8 mouse cellular contexts compared by ENCODE assay signal in the genomic region with DNA sequence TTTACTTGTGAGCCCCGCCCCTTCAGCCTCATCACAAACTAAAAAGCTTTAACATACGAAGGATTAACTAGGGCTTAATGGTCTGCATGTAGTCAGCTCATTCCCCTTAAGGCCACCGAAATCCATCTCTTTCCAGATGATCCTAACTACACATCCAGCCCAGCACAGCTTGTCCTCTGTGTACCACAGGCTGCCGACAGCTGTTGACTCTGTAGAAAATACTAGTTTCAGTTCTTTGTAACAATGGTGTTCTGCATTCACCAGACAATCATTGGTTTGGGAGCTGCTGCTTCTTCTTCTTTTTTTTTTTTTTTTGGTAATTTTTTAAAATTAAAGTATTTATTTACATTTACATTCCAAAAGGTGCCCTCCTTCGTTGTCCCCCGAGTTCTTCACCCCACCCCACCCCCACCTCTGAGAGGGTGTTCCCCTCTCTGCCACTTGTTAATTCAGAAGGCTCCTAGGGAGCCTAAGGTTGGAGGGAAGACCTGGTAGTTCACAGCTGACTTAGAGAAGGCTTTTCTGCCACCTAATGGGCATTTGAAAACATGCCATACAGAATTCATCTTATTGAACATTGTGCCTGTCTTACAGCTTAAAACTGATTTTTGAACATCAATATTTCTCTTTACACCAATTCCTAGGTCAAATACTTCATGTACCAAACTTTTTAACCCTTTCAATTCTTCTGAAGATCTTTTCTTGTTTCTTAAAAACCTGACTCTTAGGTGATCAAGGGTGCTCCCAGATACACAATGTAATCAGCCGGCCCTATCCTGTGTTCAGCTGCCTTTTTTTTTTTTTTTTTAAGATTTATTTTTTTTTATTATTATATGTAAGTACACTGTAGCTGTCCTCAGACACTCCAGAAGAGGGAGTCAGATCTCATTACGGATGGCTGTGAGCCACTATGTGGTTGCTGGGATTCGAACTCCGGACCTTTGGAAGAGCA. TPM values are rescaled to one million over a fixed set of nuclear protein-coding genes. Genes with fewer than 3 reads are reported as not detected.
A peak's percentile ranks its signal among the peaks of the same experiment; 100 is the strongest.
DNase-seq lines count a peak whose midpoint lies in the region; ATAC-seq lines count a peak whose summit lies in the region.

No protein-coding gene starts in this region.

- peak; percentile 18 to 19 for DNase-seq in heart, postnatal 10 days
- no peak for DNase-seq in heart, postnatal 4 days
- DNase-seq in CD4-positive, CD25-positive, alpha-beta regulatory T cell, adult 2 months (ENCODE audit: low read depth, low spot score) = peak; percentile 70
- DNase-seq in ZHBTc4 (ENCODE audit: low read depth, low spot score) = peak; percentile 52
- DNase-seq in left cerebral cortex, postnatal 10 days (ENCODE audit: extremely low spot score in 1 of 2, low spot score in 2 of 2) = no peak
- DNase-seq in ovary, adult 18-20 months (ENCODE audit: low spot score) = no peak
- no peak for DNase-seq in left cerebral cortex, postnatal 36 days (ENCODE audit: low spot score in 2 of 2)

- H3K4me2 ChIP-seq in lung, embryonic 16.5 days (ENCODE audit: low read depth, low read length) = no peak overlapping the region

- no peaks in the 10 kb centered on the region for H3K36me3 ChIP-seq in lung, embryonic 16.5 days (ENCODE audit: control insufficient read depth, insufficient read depth, low read length)

- ATAC-seq in lung, embryonic 16.5 days (ENCODE audit: low read depth) = 0 out of 2 replicates have a peak, but pooled peaks have one; percentile 34

- WGBS in lung, embryonic 16.5 days = 50% methylated on average over 10 of the region's 10 CpGs

- H3K27ac ChIP-seq in lung, embryonic 16.5 days (ENCODE audit: low read length) = no peak overlapping the region

- H3K9ac ChIP-seq in lung, embryonic 16.5 days (ENCODE audit: low read length) = no peak overlapping the region

- H3K4me1 ChIP-seq in lung, embryonic 16.5 days (replicated peaks; ENCODE audit: control insufficient read depth, insufficient read depth, low read length) = no peaks in the 10 kb centered on the region

- H3K9me3 ChIP-seq in lung, embryonic 16.5 days (ENCODE audit: control insufficient read depth, low read length) = no peaks in the 10 kb centered on the region

- intact Hi-C loops in heart, postnatal 10 days (cut with DNase I) = loop anchor here (5.0 kb wide), 1 partner anchor 716 kb away; no protein-coding TSS in a partner anchor
- intact Hi-C loops in left cerebral cortex, postnatal 10 days (cut with DNase I) = no loop called here
- intact Hi-C loops in left cerebral cortex, postnatal 36 days (cut with DNase I) = no loop called here

- H3K4me3 ChIP-seq in lung, embryonic 16.5 days (ENCODE audit: low read length) = no peak overlapping the region

- H3K27me3 ChIP-seq in lung, embryonic 16.5 days (ENCODE audit: control insufficient read depth, insufficient read depth, low read depth, low read length) = no peaks in the 10 kb centered on the region

RNA-seq across cellular contexts. Expression of a gene that starts 23.2 kb away (rescaled TPM):
- 10 to 100 TPM; 37.3 TPM for total RNA-seq in heart, postnatal 10 days (2021)
- 10 to 100 TPM; 40.2 to 41.6 TPM for total RNA-seq in heart, postnatal 4 days (2021)
- polyA plus RNA-seq in lung, embryonic 16.5 days (2015; fragmentation: Nextera tagmentation; extraction: Ambion mirVana) = 34.3 and 40.2 TPM in 2 replicates
- 10 to 100 TPM; 56.4 to 61.4 TPM for total RNA-seq in left cerebral cortex, postnatal 10 days (2021)
- 10 to 100 TPM; 49.6 to 54.4 TPM for total RNA-seq in left cerebral cortex, postnatal 36 days (2021)

RNA-seq across cellular contexts. Expression of a gene that starts 23.9 kb away (rescaled TPM):
- total RNA-seq in heart, postnatal 10 days (2021) = 10 to 100 TPM; 45.3 to 50.0 TPM
- 10 to 100 TPM; 43.8 to 51.6 TPM for total RNA-seq in heart, postnatal 4 days (2021)
- polyA plus RNA-seq in lung, embryonic 16.5 days (2015; fragmentation: Nextera tagmentation; extraction: Ambion mirVana) = 44.2 and 44.9 TPM in 2 replicates
- total RNA-seq in left cerebral cortex, postnatal 10 days (2021) = 10 to 100 TPM; 62.3 to 64.8 TPM
- 10 to 100 TPM; 45.6 to 54.2 TPM for total RNA-seq in left cerebral cortex, postnatal 36 days (2021)

RNA-seq across cellular contexts. Expression of a gene that starts 51.8 kb away (rescaled TPM):
- total RNA-seq in heart, postnatal 10 days (2021) = 10 to 100 TPM; 10.0 to 14.1 TPM
- 10 to 100 TPM; 10.6 to 11.7 TPM for total RNA-seq in heart, postnatal 4 days (2021)
- 7.8 and 8.9 TPM in 2 replicates for polyA plus RNA-seq in lung, embryonic 16.5 days (2015; fragmentation: Nextera tagmentation; extraction: Ambion mirVana)
- 1 to 10 TPM; 3.8 to 3.9 TPM for total RNA-seq in left cerebral cortex, postnatal 10 days (2021)
- 1 to 10 TPM; 5.6 to 6.8 TPM for total RNA-seq in left cerebral cortex, postnatal 36 days (2021)

Comparison
In these comparisons a context has a peak if more than half of its experiments do, and no peak if none do; other contexts are left out.
1. DNase-seq: peak in heart, postnatal 10 days (2 of 2), CD4-positive, CD25-positive, alpha-beta regulatory T cell, adult 2 months (single experiment) and ZHBTc4 (single experiment); none in heart, postnatal 4 days (single experiment), left cerebral cortex, postnatal 10 days (0 of 2), ovary, adult 18-20 months (single experiment) and left cerebral cortex, postnatal 36 days (0 of 2).